Mouse (Mus musculus): ENCODE measurements around the gene Xylt1. TPM values are rescaled to one million over a fixed set of nuclear protein-coding genes. Genes with fewer than 3 reads are reported as not detected.
A peak's percentile ranks its signal among the peaks of the same experiment; 100 is the strongest.

Gene Xylt1
- total and polyA plus RNA-seq, 3 experiments: 9.0 to 13.3 TPM; not detected in 1

DNA sequence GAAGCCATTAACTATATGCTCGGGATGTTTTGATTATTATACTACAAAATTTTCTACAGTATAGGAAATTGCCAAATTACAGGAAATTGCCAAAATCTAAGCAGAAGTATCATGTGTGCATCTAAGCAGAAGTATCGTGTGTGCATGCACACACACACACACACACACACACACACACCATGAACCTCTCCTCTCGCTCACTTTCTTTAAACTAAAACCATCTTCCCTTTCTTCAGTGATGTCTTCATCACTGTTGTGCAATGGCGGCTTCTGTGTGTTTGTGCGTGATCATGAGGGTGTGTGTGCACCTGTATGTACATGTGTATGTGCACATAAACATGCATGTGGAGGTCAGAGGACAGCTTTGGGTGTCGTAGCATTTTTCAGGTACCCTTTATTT lies 196.3 kb downstream of the Xylt1 start:
- no peaks in the 10 kb centered on the region for H3K27me3 ChIP-seq (ENCODE audit: control insufficient read depth in 1 of 2, insufficient read depth in 2 of 2, low read length in 2 of 2)
- TF ChIP-seq POLR2A (IDR thresholded peaks at IDR 0.05; ENCODE audit: control insufficient read depth in 1 of 2, insufficient read depth in 1 of 2, low read depth in 1 of 2, low read length in 2 of 2, poor library complexity in 1 of 2): no peak
- no peak for TF ChIP-seq E2F4 (IDR thresholded peaks at IDR 0.05; ENCODE audit: borderline replicate concordance, low read depth, low read length)
- TF ChIP-seq USF1 (IDR thresholded peaks at IDR 0.05; ENCODE audit: low read depth, low read length): no peak
- TF ChIP-seq MXI1 (IDR thresholded peaks at IDR 0.05; ENCODE audit: low read depth, low read length): no peak
- TF ChIP-seq USF2 (IDR thresholded peaks at IDR 0.05; ENCODE audit: borderline replicate concordance in 1 of 2, insufficient read depth in 1 of 2, low read depth in 1 of 2, low read length in 2 of 2): no peak
- TF ChIP-seq CHD1 (IDR thresholded peaks at IDR 0.05; ENCODE audit: low read depth, low read length): no peak
- no peak for TF ChIP-seq NELFE (IDR thresholded peaks at IDR 0.05; ENCODE audit: low read depth, low read length)
- TF ChIP-seq CHD2 (IDR thresholded peaks at IDR 0.05; ENCODE audit: low read length): no peak
- TF ChIP-seq CTCF (IDR thresholded peaks at IDR 0.05 in 2 of 3, conservative IDR thresholded peaks at IDR 0.05 in 1 of 3; ENCODE audit: control insufficient read depth in 1 of 3, insufficient read depth in 1 of 3, low read depth in 2 of 3, low read length in 3 of 3, poor library complexity in 1 of 3, severe bottlenecking in 1 of 3): no peak
- no peak for TF ChIP-seq TCF12 (IDR thresholded peaks at IDR 0.05; ENCODE audit: low read depth, low read length)
- no peak for TF ChIP-seq MAZ (IDR thresholded peaks at IDR 0.05; ENCODE audit: low read depth, low read length)
- TF ChIP-seq ZC3H11A (IDR thresholded peaks at IDR 0.05; ENCODE audit: low read depth, low read length): no peak
- TF ChIP-seq MAX (IDR thresholded peaks at IDR 0.05; ENCODE audit: low read length): no peak
- TF ChIP-seq POLR2AphosphoS2 (IDR thresholded peaks at IDR 0.05; ENCODE audit: low read length): no peak
- no peak for TF ChIP-seq RAD21 (IDR thresholded peaks at IDR 0.05; ENCODE audit: low read depth, low read length)
- no peak for TF ChIP-seq MEF2A (IDR thresholded peaks at IDR 0.05; ENCODE audit: extremely low read depth, insufficient replicate concordance, low read depth, low read length, poor library complexity, severe bottlenecking)
- TF ChIP-seq MYC (IDR thresholded peaks at IDR 0.05; ENCODE audit: low read depth, low read length): no peak
- TF ChIP-seq JUND (IDR thresholded peaks at IDR 0.05; ENCODE audit: low read depth, low read length): no peak
- no peak for TF ChIP-seq UBTF (IDR thresholded peaks at IDR 0.05; ENCODE audit: borderline replicate concordance, insufficient read depth, low read depth, low read length)
- no peak for TF ChIP-seq ELF1 (IDR thresholded peaks at IDR 0.05; ENCODE audit: low read depth, low read length)
- no peak overlapping the region for H3K27ac ChIP-seq (ENCODE audit: control insufficient read depth, low read depth, low read length)
- no peaks in the 10 kb centered on the region for H3K79me2 ChIP-seq (ENCODE audit: control insufficient read depth, insufficient read depth, low read length, poor library complexity)
- H3K9me3 ChIP-seq (replicated peaks; ENCODE audit: insufficient read depth, low read length): no peaks in the 10 kb centered on the region
- H3K4me1 ChIP-seq (ENCODE audit: control insufficient read depth in 1 of 2, insufficient read depth in 2 of 2, low read length in 2 of 2): no peaks in the 10 kb centered on the region
- no peak overlapping the region for H3K9ac ChIP-seq (ENCODE audit: control insufficient read depth, low read depth, low read length, poor library complexity, severe bottlenecking)
- DNase-seq (ENCODE audit: low read depth, low spot score): no peak
- peaks cover 0 to 3% of the 10 kb centered on the region in 2 experiments; a peak in 2 of 4 replicates for H3K36me3 ChIP-seq (ENCODE audit: control insufficient read depth in 1 of 2, insufficient read depth in 2 of 2, low read length in 2 of 2)
- no peak overlapping the region for H3K4me3 ChIP-seq (ENCODE audit: control insufficient read depth in 1 of 2, insufficient read depth in 1 of 2, low read depth in 2 of 2, low read length in 2 of 2)

DNA sequence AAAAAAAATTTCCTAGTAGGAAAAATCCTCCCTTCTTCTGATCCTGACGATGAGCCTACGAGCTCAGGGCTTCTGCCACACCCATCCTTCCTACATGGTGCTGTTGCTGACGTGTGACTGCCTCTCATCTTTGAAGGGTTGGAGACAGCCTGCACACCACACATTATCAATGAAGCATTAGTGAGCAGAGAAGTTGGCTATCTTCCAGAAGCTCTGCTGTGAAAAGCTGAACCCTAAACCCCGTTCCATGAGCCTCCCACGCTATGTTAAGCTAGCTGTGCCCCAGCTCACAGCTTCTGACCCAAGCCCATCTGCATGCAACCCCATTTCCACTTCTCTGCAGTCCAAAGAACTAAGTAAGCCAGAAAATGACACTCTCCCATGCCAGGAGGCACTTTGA lies 204.4 kb downstream of the Xylt1 start:
- no peak overlapping the region for H3K4me3 ChIP-seq (ENCODE audit: control insufficient read depth in 1 of 2, insufficient read depth in 1 of 2, low read depth in 2 of 2, low read length in 2 of 2)
- no peak overlapping the region for H3K9ac ChIP-seq (ENCODE audit: control insufficient read depth, low read depth, low read length, poor library complexity, severe bottlenecking)
- DNase-seq (ENCODE audit: low read depth, low spot score): peak; percentile 52
- no peak for TF ChIP-seq USF2 (IDR thresholded peaks at IDR 0.05; ENCODE audit: borderline replicate concordance in 1 of 2, insufficient read depth in 1 of 2, low read depth in 1 of 2, low read length in 2 of 2)
- no peak for TF ChIP-seq MXI1 (IDR thresholded peaks at IDR 0.05; ENCODE audit: low read depth, low read length)
- no peak for TF ChIP-seq RAD21 (IDR thresholded peaks at IDR 0.05; ENCODE audit: low read depth, low read length)
- no peak for TF ChIP-seq MEF2A (IDR thresholded peaks at IDR 0.05; ENCODE audit: extremely low read depth, insufficient replicate concordance, low read depth, low read length, poor library complexity, severe bottlenecking)
- peaks cover 0 to 32% of the 10 kb centered on the region in 2 experiments; a peak in 3 of 4 replicates for H3K36me3 ChIP-seq (ENCODE audit: control insufficient read depth in 1 of 2, insufficient read depth in 2 of 2, low read length in 2 of 2)
- H3K27ac ChIP-seq (ENCODE audit: control insufficient read depth, low read depth, low read length): no peak overlapping the region
- H3K79me2 ChIP-seq (ENCODE audit: control insufficient read depth, insufficient read depth, low read length, poor library complexity): no peaks in the 10 kb centered on the region
- peaks cover 8 to 24% of the 10 kb centered on the region in 2 experiments for H3K4me1 ChIP-seq (ENCODE audit: control insufficient read depth in 1 of 2, insufficient read depth in 2 of 2, low read length in 2 of 2)
- H3K9me3 ChIP-seq (replicated peaks; ENCODE audit: insufficient read depth, low read length): no peaks in the 10 kb centered on the region
- no peaks in the 10 kb centered on the region for H3K27me3 ChIP-seq (ENCODE audit: control insufficient read depth in 1 of 2, insufficient read depth in 2 of 2, low read length in 2 of 2)

Data from MEL (cell line).